Mouse (Mus musculus) ES-Bruce4 (cell line): Measurements from ENCODE around the gene Csf2rb. TPM values are rescaled to one million over a fixed set of nuclear protein-coding genes. Genes with fewer than 3 reads are reported as not detected.

ENCODE experiments used
- H3K27ac ChIP-seq: 2 replicates; pipeline ENCODE4 v1.5.1; 2012; ENCODE audit warnings: low read length, inconsistent platforms; ENCODE audit not compliant: insufficient read depth
- H3K27me3 ChIP-seq: 2 replicates; pipeline ENCODE4 v1.6.1; 2012; ENCODE audit warnings: mild to moderate bottlenecking, low read length, inconsistent platforms; ENCODE audit not compliant: control insufficient read depth, poor library complexity, insufficient read depth, severe bottlenecking
- H3K36me3 ChIP-seq: 2 replicates; pipeline ENCODE4 v1.6.1; 2012; ENCODE audit warnings: inconsistent platforms, mild to moderate bottlenecking, low read length, moderate library complexity; ENCODE audit not compliant: control insufficient read depth, poor library complexity, insufficient read depth, severe bottlenecking
- H3K4me1 ChIP-seq: one replicate; pipeline ENCODE4 v1.8.1; 2011; ENCODE audit warnings: low read length; ENCODE audit not compliant: control insufficient read depth, insufficient read depth
- H3K4me3 ChIP-seq: 2 replicates; pipeline ENCODE4 v1.5.1; 2011; ENCODE audit warnings: low read depth, mild to moderate bottlenecking, low read length
- H3K9ac ChIP-seq: 2 replicates; pipeline ENCODE4 v1.6.1; 2012; ENCODE audit warnings: low read depth, mild to moderate bottlenecking, inconsistent platforms; ENCODE audit not compliant: poor library complexity, severe bottlenecking
- H3K9me3 ChIP-seq: replicated peaks from 2 replicates; pipeline ENCODE4 v1.6.1; 2012; ENCODE audit warnings: mild to moderate bottlenecking, low read length, inconsistent platforms; ENCODE audit not compliant: control insufficient read depth, poor library complexity, insufficient read depth, severe bottlenecking
- CTCF ChIP-seq: IDR thresholded peaks from one replicate; pipeline ENCODE4 v1.8.1; 2011; ENCODE audit warnings: low read depth, low read length
- EP300 ChIP-seq: IDR thresholded peaks from 2 replicates; pipeline ENCODE4 v1.6.1; 2011; ENCODE audit warnings: low read depth, low read length; ENCODE audit not compliant: insufficient read depth
- POLR2A ChIP-seq: IDR thresholded peaks from one replicate; pipeline ENCODE4 v1.8.1; 2011; ENCODE audit warnings: low read length; ENCODE audit not compliant: insufficient read depth
- polyA plus RNA-seq: library from polyadenylated mRNA; stranded (reverse); fragments of >200 nt; gene quantifications from 2 replicates; pipeline ENCODE4 v1.2.4, GENCODE M21; 2011; ENCODE audit warnings: low read depth; ENCODE audit not compliant: missing spikeins, insufficient read depth, insufficient read length

The Csf2rb gene
- polyA plus RNA-seq, 1 experiment: 1.1 TPM

DNA sequence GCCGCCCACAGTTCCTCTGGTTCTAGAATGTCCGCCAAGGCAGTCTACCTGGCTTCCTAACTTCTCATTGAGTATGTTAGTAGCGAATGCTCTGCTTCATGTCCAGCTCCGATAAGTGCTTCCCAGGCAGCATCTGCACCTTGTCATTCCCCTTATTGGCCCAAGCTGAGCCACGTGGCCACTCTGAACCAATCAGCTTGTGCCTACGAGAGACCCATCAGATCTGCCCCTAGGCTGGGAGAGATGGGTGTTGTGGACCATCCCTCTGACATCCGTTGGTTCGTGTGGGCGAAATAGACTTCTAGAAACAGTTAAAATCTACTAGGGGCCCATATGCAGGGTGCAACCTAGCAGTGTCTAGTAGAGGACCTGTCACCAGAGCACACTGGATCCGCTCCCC lies 52.3 kb downstream of the Csf2rb start:
- Histone ChIP-seq H3K36me3 (no peaks in the 10 kb centered on the region), H3K27ac (no peak overlapping the region), H3K4me1 (no peaks in the 10 kb centered on the region), H3K27me3 (no peaks in the 10 kb centered on the region), H3K9me3 (no peaks in the 10 kb centered on the region), H3K4me3 (no peak overlapping the region), H3K9ac (no peak overlapping the region)
- TF ChIP-seq EP300: no peak
- no peak for TF ChIP-seq CTCF
- TF ChIP-seq POLR2A: no peak

DNA sequence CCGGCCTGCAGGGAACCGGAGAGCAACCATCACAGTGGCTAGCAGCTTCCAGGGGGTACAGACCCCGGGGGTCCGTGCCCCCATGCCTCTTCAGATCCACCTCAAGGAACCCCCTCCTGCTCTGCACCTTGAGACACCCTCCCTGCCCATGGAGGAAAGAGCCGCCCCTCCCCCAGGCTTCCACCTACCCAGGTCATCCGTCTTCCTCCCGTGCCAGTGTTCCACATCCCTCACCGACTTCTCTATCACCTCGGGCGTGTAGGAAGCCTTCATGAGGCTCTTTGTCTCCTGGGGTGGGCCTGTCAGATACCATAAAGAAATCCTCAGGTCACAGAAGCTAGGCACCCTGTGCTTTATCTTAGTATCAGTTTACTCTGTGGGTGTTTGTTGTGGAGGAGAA lies 53.0 kb downstream of the Csf2rb start:
- no peak overlapping the region for H3K9ac ChIP-seq
- no peak overlapping the region for H3K27ac ChIP-seq
- TF ChIP-seq CTCF (no peak), EP300 (no peak), POLR2A (no peak)
- peaks cover 2% of the 10 kb centered on the region for H3K9me3 ChIP-seq
- no peaks in the 10 kb centered on the region for H3K36me3 ChIP-seq
- H3K27me3 ChIP-seq: no peaks in the 10 kb centered on the region
- H3K4me3 ChIP-seq: no peak overlapping the region
- no peaks in the 10 kb centered on the region for H3K4me1 ChIP-seq

DNA sequence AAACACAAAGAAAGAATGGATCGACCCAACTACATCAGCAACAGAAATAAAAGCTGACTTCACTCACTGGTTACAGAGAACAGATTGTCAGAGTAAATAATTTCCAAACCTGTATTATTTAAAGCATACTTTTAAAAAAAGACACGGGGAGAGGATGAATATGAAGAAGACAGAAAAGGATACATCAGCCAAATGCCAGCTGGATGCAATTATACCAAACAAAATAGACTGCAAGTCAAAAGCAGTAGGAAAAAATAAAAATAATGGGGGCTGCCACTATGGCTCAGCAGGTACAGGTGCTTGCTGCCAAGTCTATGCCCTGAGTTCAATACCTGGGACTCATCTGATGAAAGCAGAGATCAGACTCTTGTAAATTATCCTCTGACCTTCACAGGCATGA lies 54.7 kb downstream of the Csf2rb start:
- TF ChIP-seq CTCF: no peak
- no peak for TF ChIP-seq EP300
- no peak for TF ChIP-seq POLR2A
- H3K9ac ChIP-seq: no peak overlapping the region
- no peaks in the 10 kb centered on the region for H3K36me3 ChIP-seq
- no peaks in the 10 kb centered on the region for H3K27me3 ChIP-seq
- H3K9me3 ChIP-seq: peaks cover 4% of the 10 kb centered on the region
- no peak overlapping the region for H3K4me3 ChIP-seq
- H3K27ac ChIP-seq: no peak overlapping the region
- no peaks in the 10 kb centered on the region for H3K4me1 ChIP-seq

- Histone ChIP-seq H3K4me3 (no peak overlapping the region), H3K27ac (no peak overlapping the region)
- TF ChIP-seq EP300 (no peak), CTCF (no peak), POLR2A (no peak)
These were observed 55.2 kb downstream of the Csf2rb start for GRCm38 (mm10) chr15:78380741-78381140.

GRCm38 (mm10) chr15:78382115-78382514 lies 56.6 kb downstream of the Csf2rb start:
- H3K9ac ChIP-seq: no peak overlapping the region
- no peak overlapping the region for H3K4me3 ChIP-seq
- no peak overlapping the region for H3K27ac ChIP-seq
- H3K9me3 ChIP-seq: peaks cover 4% of the 10 kb centered on the region
- H3K36me3 ChIP-seq: no peaks in the 10 kb centered on the region
- H3K27me3 ChIP-seq: no peaks in the 10 kb centered on the region
- no peaks in the 10 kb centered on the region for H3K4me1 ChIP-seq
- TF ChIP-seq CTCF (no peak), EP300 (no peak), POLR2A (no peak)

More at GRCm38 (mm10) chr15:78380741-78381140, 55.2 kb downstream of the Csf2rb start:
- peaks cover 4% of the 10 kb centered on the region for H3K9me3 ChIP-seq
- no peaks in the 10 kb centered on the region for H3K4me1 ChIP-seq
- H3K27me3 ChIP-seq: no peaks in the 10 kb centered on the region
- no peak overlapping the region for H3K9ac ChIP-seq
- H3K36me3 ChIP-seq: no peaks in the 10 kb centered on the region

DNA sequence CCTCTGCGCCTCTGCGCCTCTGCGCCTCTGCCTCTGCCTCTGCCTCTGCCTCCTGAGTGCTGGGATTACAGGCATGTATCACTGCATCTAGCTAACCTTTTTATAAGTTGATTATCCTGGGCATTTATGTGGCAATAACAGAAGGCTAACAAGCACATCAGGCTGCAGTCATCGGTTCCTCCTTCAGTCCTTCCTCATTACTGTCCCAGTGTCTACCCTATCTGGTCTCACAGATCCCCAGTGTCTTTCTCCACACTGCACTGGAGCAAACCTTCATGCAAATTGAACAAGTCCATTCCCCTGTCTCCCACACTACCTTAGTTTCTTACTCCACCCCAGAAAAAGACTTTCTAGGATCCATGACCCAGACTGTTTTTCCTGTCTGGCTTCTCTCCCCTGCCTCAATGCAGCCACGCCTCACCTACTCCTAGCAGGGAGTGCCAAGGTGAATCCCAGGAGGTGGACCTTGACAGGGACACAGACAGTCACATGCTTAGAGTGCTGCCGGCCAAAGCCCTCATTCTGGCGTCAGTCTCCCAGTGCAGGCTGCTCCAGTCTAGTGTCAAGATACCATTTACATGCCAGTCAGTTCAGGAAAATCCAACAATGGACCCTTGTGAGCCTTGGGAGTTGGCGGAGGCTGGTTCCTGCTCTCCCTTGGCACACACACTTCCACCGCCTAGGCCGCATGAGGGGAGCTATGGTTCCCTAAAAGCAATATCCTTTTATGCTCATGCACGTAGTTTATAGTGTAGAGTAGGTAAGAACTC lies 58.1 kb downstream of the Csf2rb start:
- TF ChIP-seq EP300: no peak
- TF ChIP-seq CTCF: no peak
- no peak for TF ChIP-seq POLR2A
- H3K36me3 ChIP-seq: no peaks in the 10 kb centered on the region

More for the DNA sequence above, 58.1 kb downstream of the Csf2rb start:
- Histone ChIP-seq H3K9ac (no peak overlapping the region), H3K4me1 (no peaks in the 10 kb centered on the region), H3K4me3 (no peak overlapping the region), H3K9me3 (peaks cover 4% of the 10 kb centered on the region), H3K27ac (no peak overlapping the region), H3K27me3 (no peaks in the 10 kb centered on the region)
